ENCODE assay signal across 11 mouse cellular contexts in the genomic region with DNA sequence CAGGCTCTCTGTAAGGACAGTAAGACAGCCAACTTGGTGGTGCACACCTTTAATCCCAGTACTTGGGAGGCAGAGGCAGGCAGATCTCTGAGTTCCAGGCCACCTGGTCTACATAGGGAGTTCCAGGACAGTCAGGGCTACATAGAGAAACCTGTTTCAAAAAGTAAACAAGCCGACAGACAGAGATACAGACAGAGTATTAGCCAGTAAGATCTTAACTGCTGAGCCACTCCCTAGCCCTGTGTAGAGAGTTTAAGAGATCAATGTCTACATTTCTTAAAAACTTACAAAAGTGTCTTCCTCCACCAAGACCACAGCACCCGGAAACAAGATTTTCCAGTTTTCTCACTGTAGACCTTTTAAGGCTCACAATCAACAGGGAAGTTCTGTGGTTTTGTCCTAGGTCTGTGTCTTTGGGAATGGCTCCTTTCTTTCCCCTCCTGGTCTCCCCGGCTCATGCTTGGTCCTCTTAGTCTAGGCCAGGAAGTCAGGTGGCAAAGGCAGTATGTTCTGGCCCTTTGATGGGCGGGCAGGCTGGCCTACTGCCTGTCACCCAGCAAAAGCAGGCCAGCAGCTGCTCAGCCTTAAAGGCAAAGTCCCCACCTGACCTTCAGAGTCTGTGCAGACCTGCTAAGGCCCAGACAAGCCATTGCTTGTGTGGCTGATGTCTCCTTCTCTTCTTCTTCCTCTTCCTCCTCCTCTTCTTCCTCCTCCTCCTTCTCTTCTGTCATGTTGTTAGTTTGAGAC. TPM values are rescaled to one million over a fixed set of nuclear protein-coding genes. Genes with fewer than 3 reads are reported as not detected.
DNase-seq lines count a peak whose midpoint lies in the region; ATAC-seq and TF ChIP-seq lines count a peak whose summit lies in the region.
"Had no signal": no experiment of that assay in that cellular context is flagged by ENCODE, and none has a peak within 500 bp of the region (broad histone marks: within the 10 kb centered on the region; RNA-seq: fewer than 3 reads in every experiment).

No protein-coding gene starts in this region.

- TF ChIP-seq EP300 in stomach, postnatal 0 days (optimal IDR thresholded peaks at IDR 0.05): no peak

- no peaks in the 10 kb centered on the region for H3K4me1 ChIP-seq in stomach, postnatal 0 days (replicated peaks; ENCODE audit: control insufficient read depth, insufficient read depth)
- H3K4me1 ChIP-seq in liver, embryonic 12.5 days: no peaks in the 10 kb centered on the region
- H3K4me1 ChIP-seq: embryonic facial prominence, embryonic 13.5 days; lung, embryonic 15.5 days had no signal

- H3K27me3 ChIP-seq in stomach, postnatal 0 days (ENCODE audit: control insufficient read depth, insufficient read depth, low read length): no peaks in the 10 kb centered on the region
- no peaks in the 10 kb centered on the region for H3K27me3 ChIP-seq in liver, embryonic 12.5 days (replicated peaks)
- H3K27me3 ChIP-seq: embryonic facial prominence, embryonic 13.5 days; lung, embryonic 15.5 days had no signal

- ATAC-seq in stomach, postnatal 0 days (ENCODE audit: low FRiP score, low TSS enrichment): 0 out of 2 replicates have a peak, but pooled peaks have one; percentile 25
- ATAC-seq in liver, embryonic 12.5 days: no peak
- ATAC-seq: forebrain, embryonic 16.5 days; inflammation-experienced regulatory T-cells, adult 6 months had no signal

- peak; percentile 41 for DNase-seq in kidney, adult 18-20 months
- no peak for DNase-seq in kidney, postnatal 10 days
- peak; percentile 22 to 27 for DNase-seq in gastrocnemius, postnatal 36 days
- peak; percentile 46 for DNase-seq in kidney, adult 9 months
- DNase-seq in stomach, postnatal 0 days (ENCODE audit: low spot score): peak; percentile 40
- no peak for DNase-seq in urinary bladder, postnatal 10 days (ENCODE audit: low spot score)

- H3K27ac ChIP-seq in stomach, postnatal 0 days (replicated peaks): no peak overlapping the region
- no peak overlapping the region for H3K27ac ChIP-seq in liver, embryonic 12.5 days
- H3K27ac ChIP-seq: embryonic facial prominence, embryonic 13.5 days; lung, embryonic 15.5 days had no signal

- no peaks in the 10 kb centered on the region for H3K36me3 ChIP-seq in stomach, postnatal 0 days (ENCODE audit: control insufficient read depth, insufficient read depth, low read length)
- no peaks in the 10 kb centered on the region for H3K36me3 ChIP-seq in liver, embryonic 12.5 days
- H3K36me3 ChIP-seq: embryonic facial prominence, embryonic 13.5 days; lung, embryonic 15.5 days had no signal

- 59% methylated on average over 4 of the region's 4 CpGs for WGBS in stomach, postnatal 0 days
- WGBS in liver, embryonic 12.5 days (ENCODE audit: insufficient replicate concordance): 66% methylated on average over 4 of the region's 4 CpGs

- TF ChIP-seq CTCF in stomach, postnatal 0 days (IDR thresholded peaks at IDR 0.05; ENCODE audit: low read depth): no peak

- no peak overlapping the region for H3K9ac ChIP-seq in stomach, postnatal 0 days (ENCODE audit: low read length)
- H3K9ac ChIP-seq in liver, embryonic 12.5 days: no peak overlapping the region
- H3K9ac ChIP-seq: embryonic facial prominence, embryonic 13.5 days; lung, embryonic 15.5 days had no signal

- intact Hi-C loops in gastrocnemius, postnatal 36 days (cut with DNase I): no loop called here

- no peaks in the 10 kb centered on the region for H3K9me3 ChIP-seq in stomach, postnatal 0 days (ENCODE audit: control insufficient read depth, low read length)
- H3K9me3 ChIP-seq in liver, embryonic 12.5 days (replicated peaks): no peaks in the 10 kb centered on the region
- H3K9me3 ChIP-seq: embryonic facial prominence, embryonic 13.5 days; lung, embryonic 15.5 days had no signal

- H3K4me2 ChIP-seq in stomach, postnatal 0 days (replicated peaks; ENCODE audit: low read depth): no peak overlapping the region
- H3K4me2 ChIP-seq in liver, embryonic 12.5 days: no peak overlapping the region
- H3K4me2 ChIP-seq: embryonic facial prominence, embryonic 13.5 days; lung, embryonic 15.5 days had no signal

- no peak overlapping the region for H3K4me3 ChIP-seq in stomach, postnatal 0 days (ENCODE audit: low read depth, low read length)
- H3K4me3 ChIP-seq in liver, embryonic 12.5 days: no peak overlapping the region
- H3K4me3 ChIP-seq: embryonic facial prominence, embryonic 13.5 days; lung, embryonic 15.5 days had no signal

RNA-seq across cellular contexts. Expression of a gene that starts 18.2 kb away (rescaled TPM):
- total RNA-seq in gastrocnemius, postnatal 36 days (2021): 1 to 10 TPM; 2.5 to 5.1 TPM
- 1.4 and 1.7 TPM in 2 replicates for polyA plus RNA-seq in stomach, postnatal 0 days (2015; fragmentation: Nextera tagmentation; extraction: Ambion mirVana)
- polyA plus RNA-seq in liver, embryonic 12.5 days (2016; fragmentation: Nextera tagmentation; extraction: Ambion mirVana): 0.55 and 0.63 TPM in 2 replicates
- polyA plus RNA-seq: inflammation-experienced regulatory T-cells, adult 6 months had no signal

RNA-seq across cellular contexts. Expression of a gene that starts 22.3 kb away (rescaled TPM):
- 10 to 100 TPM; 12.0 to 25.0 TPM for total RNA-seq in gastrocnemius, postnatal 36 days (2021)
- 682 and 701 TPM in 2 replicates for polyA plus RNA-seq in stomach, postnatal 0 days (2015; fragmentation: Nextera tagmentation; extraction: Ambion mirVana)
- polyA plus RNA-seq in liver, embryonic 12.5 days (2016; fragmentation: Nextera tagmentation; extraction: Ambion mirVana): 275 and 335 TPM in 2 replicates

RNA-seq across cellular contexts. Expression of a gene that starts 26.4 kb away (rescaled TPM):
- 10 to 100 TPM; 16.5 to 18.5 TPM for total RNA-seq in gastrocnemius, postnatal 36 days (2021)
- 17.3 and 19.2 TPM in 2 replicates for polyA plus RNA-seq in stomach, postnatal 0 days (2015; fragmentation: Nextera tagmentation; extraction: Ambion mirVana)
- 10.5 and 10.9 TPM in 2 replicates for polyA plus RNA-seq in liver, embryonic 12.5 days (2016; fragmentation: Nextera tagmentation; extraction: Ambion mirVana)

Comparison
In these comparisons a context has a peak if more than half of its experiments do, and no peak if none do; other contexts are left out.
1. DNase-seq: peak in kidney, adult 18-20 months (single experiment), gastrocnemius, postnatal 36 days (2 of 2), kidney, adult 9 months (single experiment) and stomach, postnatal 0 days (single experiment); none in kidney, postnatal 10 days (single experiment) and urinary bladder, postnatal 10 days (single experiment).